ENCODE assay signal across 10 mouse cellular contexts in the genomic region with DNA sequence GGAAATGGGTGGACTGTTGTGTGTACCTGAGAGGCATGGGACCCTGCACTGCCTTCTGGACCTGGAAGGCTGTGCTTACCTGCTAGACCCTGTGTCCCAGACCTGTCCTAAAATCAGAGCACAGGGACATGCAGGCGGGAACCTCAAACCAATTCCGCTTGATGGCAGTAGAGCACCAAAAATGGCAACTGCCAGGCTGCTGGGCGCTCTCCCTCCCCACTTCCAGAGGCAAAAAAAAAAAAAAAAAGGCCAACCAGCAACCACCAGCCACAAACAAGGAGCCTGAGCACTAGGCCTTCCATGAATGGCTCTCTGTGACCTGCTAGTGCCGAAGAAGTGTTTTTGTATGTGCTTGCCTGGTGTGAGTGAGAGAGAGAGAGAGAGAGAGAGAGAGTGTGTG.
A peak's percentile ranks its signal among the peaks of the same experiment; 100 is the strongest.
DNase-seq lines count a peak whose midpoint lies in the region; ATAC-seq and TF ChIP-seq lines count a peak whose summit lies in the region.
"Had no signal": no experiment of that assay in that cellular context is flagged by ENCODE, and none has a peak within 500 bp of the region (broad histone marks: within the 10 kb centered on the region; RNA-seq: fewer than 3 reads in every experiment).

No protein-coding gene starts in this region.

- DNase-seq in hindbrain, embryonic 14.5 days (ENCODE audit: low spot score) = peak; percentile 52
- DNase-seq in right cerebral cortex, postnatal 14 days = peak; percentile 55
- no peak for DNase-seq in right cerebral cortex, postnatal 25 days
- DNase-seq in stomach, postnatal 0 days (ENCODE audit: low spot score) = peak; percentile 13
- DNase-seq in forebrain, embryonic 14.5 days (ENCODE audit: low spot score) = no peak
- no peak for DNase-seq in heart, adult 9 months (ENCODE audit: low spot score in 2 of 2)
- DNase-seq: kidney, adult 2 months had no signal

- no peaks in the 10 kb centered on the region for H3K27me3 ChIP-seq in hindbrain, embryonic 14.5 days (ENCODE audit: control insufficient read depth, insufficient read depth, low read length)
- H3K27me3 ChIP-seq in hindbrain, embryonic 13.5 days = no peaks in the 10 kb centered on the region
- H3K27me3 ChIP-seq in stomach, postnatal 0 days (ENCODE audit: control insufficient read depth, insufficient read depth, low read length) = no peaks in the 10 kb centered on the region
- no peaks in the 10 kb centered on the region for H3K27me3 ChIP-seq in forebrain, embryonic 14.5 days (replicated peaks; ENCODE audit: control insufficient read depth, insufficient read depth, low read length)
- H3K27me3 ChIP-seq: midbrain, embryonic 13.5 days had no signal

- TF ChIP-seq EP300 in stomach, postnatal 0 days (optimal IDR thresholded peaks at IDR 0.05) = no peak

- 0 out of 2 replicates have a peak, but pooled peaks have one; percentile 7 for TF ChIP-seq CTCF in cortical plate, adult 2 months (IDR thresholded peaks at IDR 0.05; ENCODE audit: extremely low read depth, insufficient read depth, low read length)
- peak; percentile 48 for TF ChIP-seq CTCF in stomach, postnatal 0 days (IDR thresholded peaks at IDR 0.05; ENCODE audit: low read depth)

- H3K9me3 ChIP-seq in hindbrain, embryonic 14.5 days (ENCODE audit: control insufficient read depth, low read length) = no peaks in the 10 kb centered on the region
- no peaks in the 10 kb centered on the region for H3K9me3 ChIP-seq in hindbrain, embryonic 13.5 days
- no peaks in the 10 kb centered on the region for H3K9me3 ChIP-seq in stomach, postnatal 0 days (ENCODE audit: control insufficient read depth, low read length)
- no peaks in the 10 kb centered on the region for H3K9me3 ChIP-seq in forebrain, embryonic 14.5 days (replicated peaks; ENCODE audit: control insufficient read depth, low read length)
- H3K9me3 ChIP-seq: midbrain, embryonic 13.5 days had no signal

- no peak overlapping the region for H3K9ac ChIP-seq in hindbrain, embryonic 14.5 days
- H3K9ac ChIP-seq in hindbrain, embryonic 13.5 days = no peak overlapping the region
- no peak overlapping the region for H3K9ac ChIP-seq in stomach, postnatal 0 days (ENCODE audit: low read length)
- no peak overlapping the region for H3K9ac ChIP-seq in forebrain, embryonic 14.5 days (ENCODE audit: low read length)
- H3K9ac ChIP-seq: midbrain, embryonic 13.5 days had no signal

- H3K4me1 ChIP-seq in hindbrain, embryonic 14.5 days (replicated peaks; ENCODE audit: control insufficient read depth, insufficient read depth, low read length) = no peaks in the 10 kb centered on the region
- no peaks in the 10 kb centered on the region for H3K4me1 ChIP-seq in hindbrain, embryonic 13.5 days (replicated peaks)
- no peaks in the 10 kb centered on the region for H3K4me1 ChIP-seq in cortical plate, adult 2 months (ENCODE audit: control insufficient read depth, insufficient read depth, low read length)
- H3K4me1 ChIP-seq in stomach, postnatal 0 days (replicated peaks; ENCODE audit: control insufficient read depth, insufficient read depth) = no peaks in the 10 kb centered on the region
- H3K4me1 ChIP-seq in forebrain, embryonic 14.5 days (ENCODE audit: control insufficient read depth, insufficient read depth, low read length) = no peaks in the 10 kb centered on the region
- H3K4me1 ChIP-seq: midbrain, embryonic 13.5 days had no signal

- WGBS in hindbrain, embryonic 14.5 days = 69% methylated on average over 4 of the region's 4 CpGs
- WGBS in hindbrain, embryonic 13.5 days = 69% methylated on average over 4 of the region's 4 CpGs
- 81% methylated on average over 4 of the region's 4 CpGs for WGBS in stomach, postnatal 0 days
- 43% methylated on average over 4 of the region's 4 CpGs for WGBS in forebrain, embryonic 14.5 days

- no peak overlapping the region for H3K27ac ChIP-seq in hindbrain, embryonic 14.5 days
- H3K27ac ChIP-seq in hindbrain, embryonic 13.5 days = no peak overlapping the region
- H3K27ac ChIP-seq in cortical plate, adult 2 months (ENCODE audit: insufficient read depth, low read length) = no peak overlapping the region
- no peak overlapping the region for H3K27ac ChIP-seq in stomach, postnatal 0 days (replicated peaks)
- H3K27ac ChIP-seq in forebrain, embryonic 14.5 days (ENCODE audit: low read depth, low read length) = no peak overlapping the region
- H3K27ac ChIP-seq: midbrain, embryonic 13.5 days had no signal

- peaks cover 9% of the 10 kb centered on the region; the same call in 1 of the 2 replicates for H3K36me3 ChIP-seq in hindbrain, embryonic 14.5 days (replicated peaks; ENCODE audit: control insufficient read depth, insufficient read depth)
- H3K36me3 ChIP-seq in hindbrain, embryonic 13.5 days = peaks cover 19% of the 10 kb centered on the region
- no peaks in the 10 kb centered on the region for H3K36me3 ChIP-seq in stomach, postnatal 0 days (ENCODE audit: control insufficient read depth, insufficient read depth, low read length)
- H3K36me3 ChIP-seq in forebrain, embryonic 14.5 days (ENCODE audit: control insufficient read depth, insufficient read depth, low read length) = peaks cover 5% of the 10 kb centered on the region

- ATAC-seq in hindbrain, embryonic 14.5 days (ENCODE audit: low FRiP score) = no peak
- no peak for ATAC-seq in hindbrain, embryonic 13.5 days (ENCODE audit: low FRiP score)
- no peak for ATAC-seq in stomach, postnatal 0 days (ENCODE audit: low FRiP score, low TSS enrichment)
- ATAC-seq in forebrain, embryonic 14.5 days = no peak
- ATAC-seq: midbrain, embryonic 13.5 days had no signal

- no peak overlapping the region for H3K4me2 ChIP-seq in hindbrain, embryonic 14.5 days (replicated peaks)
- no peak overlapping the region for H3K4me2 ChIP-seq in hindbrain, embryonic 13.5 days
- no peak overlapping the region for H3K4me2 ChIP-seq in stomach, postnatal 0 days (replicated peaks; ENCODE audit: low read depth)
- H3K4me2 ChIP-seq in forebrain, embryonic 14.5 days (ENCODE audit: low read length) = no peak overlapping the region
- H3K4me2 ChIP-seq: midbrain, embryonic 13.5 days had no signal

- no peak overlapping the region for H3K4me3 ChIP-seq in hindbrain, embryonic 14.5 days (replicated peaks; ENCODE audit: low read length)
- no peak overlapping the region for H3K4me3 ChIP-seq in hindbrain, embryonic 13.5 days
- no peak overlapping the region for H3K4me3 ChIP-seq in cortical plate, adult 2 months (ENCODE audit: insufficient read depth, low read length)
- H3K4me3 ChIP-seq in stomach, postnatal 0 days (ENCODE audit: low read depth, low read length) = no peak overlapping the region
- H3K4me3 ChIP-seq in forebrain, embryonic 14.5 days (ENCODE audit: low read depth, low read length) = no peak overlapping the region
- H3K4me3 ChIP-seq: midbrain, embryonic 13.5 days had no signal

- TF ChIP-seq POLR2A in cortical plate, adult 2 months (IDR thresholded peaks at IDR 0.05; ENCODE audit: extremely low read depth, insufficient read depth, low read length) = no peak

Comparison
In these comparisons a context has a peak if more than half of its experiments do, and no peak if none do; other contexts are left out.
1. DNase-seq: peak in hindbrain, embryonic 14.5 days (single experiment), right cerebral cortex, postnatal 14 days (single experiment) and stomach, postnatal 0 days (single experiment); none in right cerebral cortex, postnatal 25 days (single experiment), forebrain, embryonic 14.5 days (single experiment) and heart, adult 9 months (0 of 2).